Mouse (Mus musculus) lung, postnatal 14 days (tissue): Measurements from ENCODE around the gene Nmrk2.
"Not testable (repeated sequence)": the region's sequence is repeated elsewhere in the genome, so short reads cannot be mapped to it uniquely, and the experiment has no call there.

Source experiments
- DNase-seq: peaks from one replicate; pipeline ENCODE4 v3.0.0; 2021

The Nmrk2 gene

GRCm38 (mm10) chr10:81182336-81183333 is 19.2 kb downstream of the Nmrk2 start, which contains the start of gene Dapk3:
Dapk3 (plus strand) TSS chr10:81183005.
- DNase-seq, result peak; percentile 95

DNA sequence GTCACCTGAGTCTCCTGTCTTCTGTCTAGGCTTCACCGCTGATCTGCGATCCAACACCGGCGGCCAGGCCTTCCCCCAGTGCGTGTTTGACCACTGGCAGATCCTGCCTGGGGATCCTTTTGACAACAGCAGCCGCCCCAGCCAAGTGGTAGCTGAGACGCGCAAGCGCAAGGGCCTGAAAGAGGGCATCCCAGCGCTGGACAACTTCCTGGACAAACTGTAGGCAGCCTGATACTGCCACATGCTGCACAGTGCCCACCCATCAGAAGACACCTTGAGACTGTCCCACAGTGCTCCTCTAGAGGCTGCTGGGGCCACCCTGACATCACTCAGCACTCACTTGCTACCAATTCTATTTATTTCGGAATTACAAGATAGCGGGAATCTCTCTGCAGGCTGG is 20.0 kb downstream of the Nmrk2 start:
- not testable (repeated sequence) for DNase-seq

DNA sequence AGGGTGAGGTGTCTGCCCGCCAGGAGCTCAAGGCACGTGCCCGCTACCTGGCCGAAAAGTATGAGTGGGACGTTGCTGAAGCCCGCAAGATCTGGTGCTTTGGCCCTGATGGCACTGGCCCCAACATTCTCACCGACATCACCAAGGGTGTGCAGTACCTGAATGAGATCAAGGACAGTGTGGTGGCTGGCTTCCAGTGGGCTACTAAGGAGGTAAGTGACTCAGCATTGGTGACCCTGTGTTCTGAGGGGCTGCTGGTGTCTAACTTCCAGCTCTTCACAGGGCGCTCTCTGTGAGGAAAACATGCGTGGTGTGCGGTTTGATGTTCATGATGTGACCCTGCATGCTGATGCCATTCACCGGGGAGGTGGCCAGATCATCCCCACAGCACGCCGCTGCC is 20.9 kb downstream of the Nmrk2 start:
- no peak for DNase-seq

DNA sequence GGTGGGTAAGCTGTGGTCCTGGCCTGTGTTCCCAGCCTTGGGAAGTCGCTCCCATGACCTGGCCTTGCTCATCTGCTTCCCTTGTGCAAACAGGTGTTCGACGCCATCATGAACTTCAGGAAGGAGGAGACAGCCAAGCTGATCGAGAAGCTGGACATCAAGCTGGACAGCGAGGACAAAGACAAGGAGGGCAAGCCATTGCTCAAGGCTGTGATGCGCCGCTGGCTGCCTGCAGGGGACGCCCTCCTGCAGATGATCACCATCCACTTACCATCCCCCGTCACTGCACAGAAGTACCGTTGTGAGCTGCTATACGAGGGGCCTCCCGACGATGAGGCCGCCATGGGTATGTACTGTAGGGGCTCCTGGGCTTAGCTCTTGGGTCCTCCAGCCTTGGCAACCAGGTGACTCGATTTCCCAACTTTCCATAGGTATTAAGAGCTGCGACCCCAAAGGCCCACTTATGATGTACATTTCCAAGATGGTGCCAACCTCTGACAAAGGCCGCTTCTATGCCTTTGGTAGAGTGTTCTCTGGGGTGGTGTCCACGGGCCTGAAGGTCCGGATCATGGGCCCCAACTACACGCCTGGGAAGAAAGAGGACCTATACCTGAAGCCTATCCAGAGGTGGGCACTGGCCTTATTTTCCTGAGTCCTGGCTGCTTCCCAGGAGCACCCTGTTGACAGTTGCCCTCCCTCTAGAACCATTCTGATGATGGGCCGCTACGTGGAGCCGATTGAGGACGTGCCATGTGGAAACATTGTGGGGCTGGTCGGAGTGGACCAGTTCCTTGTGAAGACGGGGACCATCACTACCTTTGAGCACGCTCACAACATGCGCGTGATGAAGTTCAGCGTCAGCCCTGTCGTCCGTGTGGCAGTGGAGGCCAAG is 22.2 kb downstream of the Nmrk2 start:
- no peak for DNase-seq

- DNase-seq, result no peak
Measured at GRCm38 (mm10) chr10:81178927-81179326, 22.9 kb downstream of the Nmrk2 start.

DNA sequence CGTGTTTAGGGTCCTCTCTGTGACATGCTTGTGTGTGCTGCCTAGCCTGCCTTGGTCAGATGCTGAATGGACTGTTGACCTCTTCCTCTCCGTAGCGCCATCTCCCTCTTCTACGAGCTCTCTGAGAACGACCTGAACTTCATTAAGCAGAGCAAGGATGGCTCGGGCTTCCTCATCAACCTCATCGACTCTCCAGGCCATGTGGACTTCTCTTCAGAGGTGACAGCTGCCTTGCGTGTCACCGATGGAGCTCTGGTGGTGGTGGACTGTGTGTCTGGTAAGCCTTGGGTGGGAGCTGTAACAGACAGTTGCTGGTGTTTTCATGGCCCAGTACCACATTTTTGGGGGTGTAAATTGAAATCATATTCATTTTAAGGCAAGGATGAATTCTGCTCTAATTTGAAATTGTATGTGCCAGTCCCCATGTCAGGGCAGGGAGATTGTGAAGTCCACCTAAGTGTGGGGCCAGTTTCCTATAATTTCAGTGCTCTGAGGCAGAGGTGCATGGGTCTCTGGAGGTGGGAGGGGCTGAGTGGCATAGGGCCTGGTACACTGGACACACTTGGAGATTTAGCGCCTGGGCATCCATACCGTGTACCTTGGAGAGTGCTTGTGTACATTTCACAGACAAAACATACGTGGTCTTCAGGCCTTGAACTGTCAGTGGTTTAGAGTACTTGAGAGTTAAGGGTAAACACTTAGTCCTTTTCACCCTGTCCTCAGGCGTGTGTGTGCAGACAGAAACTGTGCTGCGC is 23.7 kb downstream of the Nmrk2 start:
- no peak for DNase-seq

- no peak for DNase-seq
Measured at GRCm38 (mm10) chr10:81177491-81177925, 24.3 kb downstream of the Nmrk2 start.

GRCm38 (mm10) chr10:81176466-81177271 is 25.2 kb downstream of the Nmrk2 start, which contains the start of gene Eef2:
Eef2 (plus strand) TSS chr10:81176631.
- peak; percentile 100 for DNase-seq

- peak; percentile 48 for DNase-seq
Measured at GRCm38 (mm10) chr10:81175936-81176465, 25.9 kb downstream of the Nmrk2 start.

- not testable (repeated sequence) for DNase-seq
Measured at GRCm38 (mm10) chr10:81175345-81175701, 26.5 kb downstream of the Nmrk2 start.

DNA sequence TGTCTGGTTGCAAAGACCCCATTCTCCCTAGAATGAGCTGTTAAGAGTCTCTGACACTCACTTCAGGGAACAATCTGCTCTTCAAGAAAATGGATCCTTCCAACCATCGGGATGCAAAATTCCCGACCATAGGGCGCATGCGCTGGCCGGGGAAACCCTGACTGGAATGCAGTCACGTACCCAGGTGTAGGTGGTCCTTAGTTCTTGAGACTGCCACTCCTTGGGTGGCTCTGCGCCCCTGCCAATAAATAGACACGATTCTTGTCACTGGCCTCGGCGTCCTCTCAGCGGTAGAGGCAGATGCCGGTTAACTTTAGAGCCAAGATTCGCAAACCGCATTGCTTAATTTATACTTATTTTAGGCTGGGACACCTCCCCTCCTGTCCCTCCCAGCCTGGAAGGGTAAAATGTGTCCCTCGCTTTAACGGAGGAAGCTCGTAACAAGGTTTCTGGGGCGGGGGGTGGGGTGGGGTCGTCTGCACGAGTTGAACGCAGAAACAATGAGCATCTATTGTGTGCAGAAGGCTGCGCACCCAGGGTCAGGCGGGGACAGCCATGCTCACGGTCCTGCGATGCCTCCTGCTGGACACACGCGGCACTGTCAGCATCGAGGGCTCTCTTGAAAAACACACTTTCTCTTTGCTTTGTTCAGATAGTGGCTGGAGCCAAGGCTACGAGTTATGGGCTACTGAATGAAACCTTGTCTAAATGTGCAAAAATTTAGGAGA is 27.1 kb downstream of the Nmrk2 start:
- DNase-seq, result peak; percentile 92

- DNase-seq, result peak; percentile 84
Measured at GRCm38 (mm10) chr10:81173132-81173531, 28.7 kb downstream of the Nmrk2 start.

DNA sequence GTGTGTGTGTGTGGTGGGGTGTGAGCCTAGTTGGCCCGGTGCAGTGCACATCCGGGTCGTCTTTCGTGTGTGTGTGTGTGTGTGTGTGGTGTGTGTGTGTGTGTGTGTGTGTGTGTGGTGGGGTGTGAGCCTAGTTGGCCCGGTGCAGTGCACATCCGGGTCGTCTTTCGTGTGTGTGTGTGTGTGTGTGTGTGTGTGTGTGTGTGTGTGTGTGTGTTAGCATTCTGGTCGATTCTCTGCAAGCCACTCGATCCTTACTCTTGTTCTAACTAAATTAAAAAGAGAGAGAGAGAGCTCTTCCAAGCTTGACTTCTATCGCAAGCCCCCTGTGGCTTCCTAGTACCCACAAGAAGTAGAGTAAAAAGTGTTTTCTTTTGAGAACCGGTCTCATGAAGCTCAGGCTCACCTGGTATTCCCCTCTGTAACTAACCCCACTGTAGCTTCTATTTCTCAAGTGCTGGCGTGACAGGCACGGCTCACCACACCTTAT is 32.4 kb downstream of the Nmrk2 start:
- not testable (repeated sequence) for DNase-seq

GRCm38 (mm10) chr10:81168521-81169244 is 33.2 kb downstream of the Nmrk2 start:
- DNase-seq, result peak; percentile 88

DNA sequence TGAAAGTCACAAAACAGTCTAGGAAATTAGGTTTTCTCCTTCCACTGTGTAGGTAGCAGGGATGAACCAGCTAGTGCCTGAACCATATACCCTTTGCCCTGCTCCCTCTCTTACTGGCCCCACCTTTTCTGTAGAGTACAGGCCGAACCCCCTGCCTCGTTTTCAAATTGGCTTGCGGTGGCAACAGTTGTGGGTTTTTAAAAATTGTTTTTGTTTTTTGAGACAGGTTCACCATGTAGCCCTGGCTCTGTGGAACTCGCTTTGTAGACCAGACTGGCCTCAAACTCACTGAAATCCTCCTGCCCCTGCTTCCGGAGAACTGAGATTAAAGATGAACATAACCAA is 33.8 kb downstream of the Nmrk2 start:
- DNase-seq, result no peak

- peak; percentile 100 for DNase-seq
Measured at GRCm38 (mm10) chr10:81167200-81168086, 34.4 kb downstream of the Nmrk2 start, which contains the start of gene Pias4. Pias4 (minus strand) TSS chr10:81167923.

- DNase-seq, result no peak
Measured at GRCm38 (mm10) chr10:81165118-81165517, 36.7 kb downstream of the Nmrk2 start.

GRCm38 (mm10) chr10:81162318-81162652 is 39.6 kb downstream of the Nmrk2 start:
- DNase-seq, result no peak
